Comparison of ENCODE assay signal across 15 mouse cellular contexts in the genomic region with DNA sequence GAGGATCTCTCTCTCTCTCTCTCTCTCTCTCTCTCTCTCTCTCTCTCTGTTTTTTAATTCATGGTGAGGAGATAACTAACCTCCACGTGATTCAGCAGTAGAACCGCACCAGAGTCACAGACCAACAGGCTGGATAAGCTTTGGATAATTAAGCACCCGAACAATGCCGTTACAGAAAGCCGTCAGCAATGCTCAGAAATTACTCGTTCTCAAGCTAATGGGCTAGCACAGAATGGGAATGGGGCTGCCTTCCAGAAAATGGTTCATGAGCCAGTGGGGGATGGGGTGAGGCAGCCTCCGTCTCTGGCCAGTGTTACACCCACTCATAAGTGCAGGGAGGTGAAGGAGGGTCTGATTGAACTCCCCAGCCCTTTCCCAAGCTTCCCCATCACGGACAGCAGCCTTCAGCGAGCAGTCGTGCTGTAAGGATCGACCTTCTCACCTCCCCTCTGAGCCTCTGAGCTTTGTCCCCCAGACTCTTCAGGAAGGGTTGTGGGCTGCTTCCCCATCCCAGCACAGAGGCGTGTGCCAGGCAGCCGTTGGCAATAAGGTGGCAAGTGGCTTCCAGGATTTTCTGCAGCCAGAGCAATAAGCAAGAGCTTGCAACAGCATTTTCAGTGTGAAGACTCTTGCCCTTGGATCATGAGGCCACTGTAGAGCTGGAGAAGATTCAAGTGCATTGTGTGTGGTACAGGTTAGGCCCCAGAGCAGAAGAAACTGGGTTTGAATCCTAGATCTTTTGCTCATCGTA. TPM values are rescaled to one million over a fixed set of nuclear protein-coding genes. Genes with fewer than 3 reads are reported as not detected.
DNase-seq lines count a peak whose midpoint lies in the region; ATAC-seq and TF ChIP-seq lines count a peak whose summit lies in the region.
"Had no signal": no experiment of that assay in that cellular context is flagged by ENCODE, and none has a peak within 500 bp of the region (broad histone marks: within the 10 kb centered on the region; RNA-seq: fewer than 3 reads in every experiment).

No protein-coding gene starts in this region.

- no peak for TF ChIP-seq CTCF in gastrocnemius, adult 2 months (IDR thresholded peaks at IDR 0.05)
- TF ChIP-seq CTCF in hindbrain, postnatal 0 days (IDR thresholded peaks at IDR 0.05; ENCODE audit: low read depth) = no peak

- no peaks in the 10 kb centered on the region for H3K27me3 ChIP-seq in kidney, embryonic 14.5 days (ENCODE audit: control insufficient read depth, insufficient read depth, low read length)
- no peaks in the 10 kb centered on the region for H3K27me3 ChIP-seq in hindbrain, postnatal 0 days (ENCODE audit: insufficient read depth, low read length)

- no peak overlapping the region for H3K4me2 ChIP-seq in kidney, embryonic 14.5 days (replicated peaks; ENCODE audit: low read depth, low read length)
- H3K4me2 ChIP-seq in hindbrain, postnatal 0 days (ENCODE audit: low read depth, low read length) = no peak overlapping the region

- no peaks in the 10 kb centered on the region for H3K9me3 ChIP-seq in kidney, embryonic 14.5 days (ENCODE audit: control insufficient read depth, low read length)
- no peaks in the 10 kb centered on the region for H3K9me3 ChIP-seq in hindbrain, postnatal 0 days (ENCODE audit: low read length)
- H3K9me3 ChIP-seq: heart, embryonic 10.5 days had no signal

- intact Hi-C loops in gastrocnemius, adult 2 months (cut with DNase I) = no loop called here

- peak; percentile 20 for DNase-seq in gastrocnemius, adult 2 months
- DNase-seq in gastrocnemius, adult 8-10 months (ENCODE audit: low spot score in 2 of 2) = no peak
- peak; percentile 28 to 35 for DNase-seq in kidney, postnatal 36 days
- DNase-seq in right cerebral cortex, adult 18-20 months = peak; percentile 3
- no peak for DNase-seq in right cerebral cortex, adult 2 months (ENCODE audit: low spot score in 2 of 2)
- peak; percentile 44 for DNase-seq in hindbrain, postnatal 0 days (ENCODE audit: low spot score)
- DNase-seq: cerebellum, adult 18-20 months; heart, postnatal 4 days; lung, postnatal 36 days had no signal

- ATAC-seq in kidney, embryonic 14.5 days (ENCODE audit: low FRiP score, low TSS enrichment) = no peak
- ATAC-seq in hindbrain, postnatal 0 days = no peak
- ATAC-seq: CD4-positive, CD25-positive, alpha-beta regulatory T cell, adult 4 months; midbrain, embryonic 16.5 days had no signal

- no peak overlapping the region for H3K27ac ChIP-seq in gastrocnemius, adult 2 months
- H3K27ac ChIP-seq in kidney, embryonic 14.5 days (ENCODE audit: low read depth, low read length) = no peak overlapping the region
- no peak overlapping the region for H3K27ac ChIP-seq in hindbrain, postnatal 0 days
- H3K27ac ChIP-seq: heart, embryonic 10.5 days; kidney, postnatal 0 days; liver, embryonic 14.5 days had no signal

- WGBS in kidney, embryonic 14.5 days = 65% methylated on average over 14 of the region's 14 CpGs
- 56% methylated on average over 14 of the region's 14 CpGs for WGBS in hindbrain, postnatal 0 days

- no peak overlapping the region for H3K9ac ChIP-seq in kidney, embryonic 14.5 days (ENCODE audit: low read depth, low read length)
- no peak overlapping the region for H3K9ac ChIP-seq in hindbrain, postnatal 0 days (replicated peaks; ENCODE audit: low read length)
- H3K9ac ChIP-seq: liver, embryonic 14.5 days had no signal

- H3K4me3 ChIP-seq in gastrocnemius, adult 2 months = no peak overlapping the region
- H3K4me3 ChIP-seq in kidney, embryonic 14.5 days (ENCODE audit: low read length) = no peak overlapping the region
- H3K4me3 ChIP-seq in hindbrain, postnatal 0 days (ENCODE audit: low read length) = no peak overlapping the region
- H3K4me3 ChIP-seq: heart, embryonic 10.5 days had no signal

- H3K36me3 ChIP-seq in kidney, embryonic 14.5 days (ENCODE audit: control insufficient read depth, insufficient read depth, low read length) = no peaks in the 10 kb centered on the region
- H3K36me3 ChIP-seq in hindbrain, postnatal 0 days (ENCODE audit: insufficient read depth, low read length) = no peaks in the 10 kb centered on the region
- H3K36me3 ChIP-seq: heart, embryonic 10.5 days had no signal

- no peaks in the 10 kb centered on the region for H3K4me1 ChIP-seq in kidney, embryonic 14.5 days (ENCODE audit: control insufficient read depth, insufficient read depth, low read length)
- no peaks in the 10 kb centered on the region for H3K4me1 ChIP-seq in hindbrain, postnatal 0 days (ENCODE audit: insufficient read depth, low read length)
- H3K4me1 ChIP-seq: heart, embryonic 10.5 days had no signal

RNA-seq across cellular contexts. Expression of a gene that starts 58.6 kb away (rescaled TPM):
- under 1 TPM; 0.08 to 0.14 TPM for total RNA-seq in gastrocnemius, adult 2 months (2021)
- total RNA-seq in gastrocnemius, adult 8-10 months (2022) = under 1 TPM; 0.07 to 0.13 (median 0.08) TPM
- 2.6 and 3.3 TPM in 2 replicates for polyA plus RNA-seq in kidney, embryonic 14.5 days (2014; fragmentation: Nextera tagmentation; extraction: Ambion mirVana)
- 28.0 and 30.0 TPM in 2 replicates for total RNA-seq in hindbrain, postnatal 0 days (2014; rRNA removed)
- 8.4 and 8.5 TPM in 2 replicates for polyA plus RNA-seq in hindbrain, postnatal 0 days (2015; fragmentation: Nextera tagmentation; extraction: Ambion mirVana)

Comparison
In these comparisons a context has a peak if more than half of its experiments do, and no peak if none do; other contexts are left out.
1. DNase-seq: peak in gastrocnemius, adult 2 months (single experiment), kidney, postnatal 36 days (2 of 2), right cerebral cortex, adult 18-20 months (single experiment) and hindbrain, postnatal 0 days (single experiment); none in gastrocnemius, adult 8-10 months (0 of 2) and right cerebral cortex, adult 2 months (0 of 2).
2. RNA of a gene that starts 58.6 kb away (total RNA-seq): 28.0 to 30.0 TPM in hindbrain, postnatal 0 days; 0.08 to 0.14 TPM in gastrocnemius, adult 2 months and 0.07 to 0.13 TPM in gastrocnemius, adult 8-10 months; every median in the first group is over 10 times any median in the second.